Mouse (Mus musculus) adrenal gland, postnatal 36 days (tissue): Measurements from ENCODE around the gene Hectd2. TPM values are rescaled to one million over a fixed set of nuclear protein-coding genes. Genes with fewer than 3 reads are reported as not detected.

Source experiments
- DNase-seq, 2 experiments: peaks; one replicate each; pipeline ENCODE4 v3.0.0; 2021; ENCODE audit warnings: mixed read lengths in 1 of 2
- total RNA-seq, 2 experiments: library from RNA; stranded (reverse); gene quantifications; 2 replicates each; pipeline ENCODE4 v1.2.3; 2021

Hectd2 gene
- total RNA-seq, 2 experiments from 2014 or later: 1.3 to 4.7 TPM

- peak; percentile 33 to 42 for DNase-seq
These were observed 91.8 kb downstream of the Hectd2 start for GRCm38 (mm10) chr19:36646132-36646828.

- DNase-seq: no peak
These were observed 98.2 kb downstream of the Hectd2 start for GRCm38 (mm10) chr19:36652686-36653085.

- no peak for DNase-seq
These were observed 108.3 kb downstream of the Hectd2 start for GRCm38 (mm10) chr19:36662734-36663133.

GRCm38 (mm10) chr19:36663918-36664317 is 109.5 kb downstream of the Hectd2 start:
- DNase-seq: no peak

- no peak for DNase-seq
These were observed 110.0 kb downstream of the Hectd2 start for GRCm38 (mm10) chr19:36664417-36664816.

- no peak for DNase-seq
These were observed 110.8 kb downstream of the Hectd2 start for GRCm38 (mm10) chr19:36665206-36665605.

- no peak for DNase-seq
These were observed 111.2 kb downstream of the Hectd2 start for GRCm38 (mm10) chr19:36665641-36666040.

GRCm38 (mm10) chr19:36666471-36666870 is 112.0 kb downstream of the Hectd2 start:
- DNase-seq: no peak

GRCm38 (mm10) chr19:36667368-36667767 is 112.9 kb downstream of the Hectd2 start:
- no peak for DNase-seq

- no peak for DNase-seq
These were observed 113.7 kb downstream of the Hectd2 start for GRCm38 (mm10) chr19:36668098-36668497.

- no peak for DNase-seq
These were observed 114.6 kb downstream of the Hectd2 start for GRCm38 (mm10) chr19:36668881-36669639.

- no peak for DNase-seq
These were observed 115.4 kb downstream of the Hectd2 start for GRCm38 (mm10) chr19:36669720-36670451.

Other genes with a start within 250 kb of the Hectd2 start
- gene Pcgf5, start 206.3 kb upstream of the Hectd2 start, total RNA-seq: 10 to 100 TPM; 26.4 to 32.3 TPM
- gene Ppp1r3c, start 182.0 kb downstream of the Hectd2 start, total RNA-seq: 10 to 100 TPM; 12.7 to 16.9 TPM